Mouse (Mus musculus) small intestine, adult 2 months (tissue): Measurements from ENCODE around the gene Tm6sf1.

Experiments used
- CTCF ChIP-seq: fragments of 200-500 bp; IDR thresholded peaks from 2 replicates; pipeline ENCODE4 v1.5.1; 2012; ENCODE audit warnings: low read depth, mild to moderate bottlenecking, control low read depth, inconsistent platforms, low read length, moderate library complexity, mixed read lengths; ENCODE audit not compliant: insufficient replicate concordance, insufficient read length; ENCODE audit errors: extremely low read depth
- POLR2A ChIP-seq: fragments of 200-500 bp; IDR thresholded peaks from 2 replicates; pipeline ENCODE4 v1.6.1; 2012; ENCODE audit warnings: low read depth, mild to moderate bottlenecking, control low read depth, inconsistent platforms, low read length, moderate library complexity

DNA sequence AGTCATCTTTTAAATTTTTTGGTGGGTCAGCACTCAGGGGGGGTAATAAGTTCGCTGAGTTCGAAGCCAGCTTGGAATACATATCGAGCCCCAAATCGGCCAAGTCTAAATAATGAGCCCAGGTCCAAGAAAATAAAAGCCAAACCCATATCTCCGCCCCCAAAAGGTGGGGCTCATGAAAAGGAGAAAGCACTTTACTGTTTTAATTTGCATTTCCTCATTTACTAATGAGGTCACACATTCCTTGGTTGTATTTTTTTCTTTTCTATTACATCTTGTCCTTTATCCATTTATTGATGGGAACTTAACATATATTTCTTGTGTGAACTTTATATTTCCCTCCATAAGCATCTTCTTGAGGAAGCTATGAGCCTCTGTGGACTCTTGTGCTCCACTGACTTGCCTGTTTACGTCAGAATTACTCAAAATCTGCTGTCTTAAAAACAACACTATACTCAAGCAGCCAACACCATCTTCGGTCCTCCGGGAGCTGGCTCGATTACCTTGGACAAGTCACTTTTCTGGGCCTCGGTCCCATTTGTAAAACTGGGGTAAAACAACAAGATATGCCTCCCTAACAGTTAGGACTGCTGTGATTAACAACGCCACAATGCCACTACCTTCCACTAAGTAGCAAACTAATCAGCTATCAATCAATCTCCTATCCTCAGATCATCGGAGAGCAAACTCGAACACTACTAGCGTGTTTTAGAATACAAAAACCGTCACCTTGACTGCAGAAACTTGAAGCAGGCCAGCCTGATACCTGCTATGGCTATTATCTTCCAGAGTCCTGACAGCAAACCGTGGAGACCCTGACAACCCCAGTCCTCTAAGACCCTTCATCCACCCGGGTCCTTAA is 30.8 kb upstream of the Tm6sf1 start:
- TF ChIP-seq CTCF: no peak
- TF ChIP-seq POLR2A: no peak
